Comparison of ENCODE assay signal across 9 mouse cellular contexts in the genomic region with DNA sequence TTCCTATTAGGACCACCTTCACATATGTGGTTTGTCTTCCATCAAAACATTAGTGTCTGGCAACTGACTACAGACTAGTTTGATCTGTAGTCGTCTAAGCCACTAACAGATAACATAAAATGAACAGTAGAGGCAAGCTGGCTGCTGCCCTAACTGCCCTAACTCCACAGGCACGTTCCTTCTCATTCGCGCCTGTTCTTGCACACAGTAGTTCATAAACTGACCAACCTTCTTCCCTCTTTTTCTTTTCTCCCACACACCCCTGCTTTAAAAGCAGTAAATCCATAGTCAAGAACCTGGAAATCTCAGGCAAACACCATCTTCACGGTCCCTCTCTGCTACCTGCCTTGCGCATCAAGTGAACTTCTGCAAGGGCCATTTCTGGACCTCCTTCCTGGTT. TPM values are rescaled to one million over a fixed set of nuclear protein-coding genes. Genes with fewer than 3 reads are reported as not detected.
A peak's percentile ranks its signal among the peaks of the same experiment; 100 is the strongest.
DNase-seq lines count a peak whose midpoint lies in the region; ATAC-seq and TF ChIP-seq lines count a peak whose summit lies in the region.
"Had no signal": no experiment of that assay in that cellular context is flagged by ENCODE, and none has a peak within 500 bp of the region (broad histone marks: within the 10 kb centered on the region; RNA-seq: fewer than 3 reads in every experiment).

No protein-coding gene starts in this region.

- H3K36me3 ChIP-seq in liver, embryonic 11.5 days (ENCODE audit: control insufficient read depth, insufficient read depth, low read length), result no peaks in the 10 kb centered on the region
- no peaks in the 10 kb centered on the region for H3K36me3 ChIP-seq in embryonic facial prominence, embryonic 14.5 days (ENCODE audit: control insufficient read depth, insufficient read depth, low read length)
- no peaks in the 10 kb centered on the region for H3K36me3 ChIP-seq in intestine, postnatal 0 days (ENCODE audit: control insufficient read depth, insufficient read depth)
- H3K36me3 ChIP-seq in neural tube, embryonic 12.5 days, result no peaks in the 10 kb centered on the region

- DNase-seq in liver, embryonic 11.5 days (ENCODE audit: low spot score), result no peak
- DNase-seq in liver, result no peak
- DNase-seq in embryonic facial prominence, embryonic 14.5 days (ENCODE audit: low spot score), result no peak
- DNase-seq in layer of hippocampus, adult 8-10 months (ENCODE audit: low spot score in 2 of 2), result no peak
- no peak for DNase-seq in urinary bladder, postnatal 14 days (ENCODE audit: low spot score)
- no peak for DNase-seq in adrenal gland, postnatal 36 days
- DNase-seq: thymus, adult 2 months had no signal

- peak overlapping the region; percentile 17; the same call in 1 of the 2 replicates for H3K27ac ChIP-seq in liver, embryonic 11.5 days (ENCODE audit: low read depth, low read length)
- no peak overlapping the region for H3K27ac ChIP-seq in embryonic facial prominence, embryonic 14.5 days (replicated peaks; ENCODE audit: low read depth, low read length)
- H3K27ac ChIP-seq in intestine, postnatal 0 days (ENCODE audit: low read depth, low read length), result no peak overlapping the region
- no peak overlapping the region for H3K27ac ChIP-seq in neural tube, embryonic 12.5 days

- no peaks in the 10 kb centered on the region for H3K27me3 ChIP-seq in liver, embryonic 11.5 days (replicated peaks; ENCODE audit: control insufficient read depth, insufficient read depth, low read length)
- no peaks in the 10 kb centered on the region for H3K27me3 ChIP-seq in embryonic facial prominence, embryonic 14.5 days (replicated peaks; ENCODE audit: control insufficient read depth, insufficient read depth, low read length)
- 0 out of 2 replicates have a peak, but pooled peaks cover 13% of the 10 kb centered on the region for H3K27me3 ChIP-seq in intestine, postnatal 0 days (replicated peaks; ENCODE audit: control insufficient read depth, insufficient read depth, low read length)
- no peaks in the 10 kb centered on the region for H3K27me3 ChIP-seq in neural tube, embryonic 12.5 days (replicated peaks)

- ATAC-seq in liver, embryonic 11.5 days (replicated peaks; ENCODE audit: low FRiP score), result no peak
- no peak for ATAC-seq in embryonic facial prominence, embryonic 14.5 days (ENCODE audit: low read depth)
- no peak for ATAC-seq in intestine, postnatal 0 days
- ATAC-seq in neural tube, embryonic 12.5 days (ENCODE audit: low FRiP score, low read depth), result no peak

- WGBS in liver, embryonic 11.5 days, result 41% methylated on average over 6 of the region's 6 CpGs
- 38% methylated on average over 6 of the region's 6 CpGs for WGBS in embryonic facial prominence, embryonic 14.5 days
- WGBS in intestine, postnatal 0 days, result 35% methylated on average over 6 of the region's 6 CpGs
- 41% methylated on average over 6 of the region's 6 CpGs for WGBS in neural tube, embryonic 12.5 days

- no peak for TF ChIP-seq CTCF in intestine, postnatal 0 days (IDR thresholded peaks at IDR 0.05; ENCODE audit: low read depth)

- peak overlapping the region; percentile 81 for H3K9ac ChIP-seq in liver, embryonic 11.5 days (ENCODE audit: low read depth, low read length)
- H3K9ac ChIP-seq in embryonic facial prominence, embryonic 14.5 days (ENCODE audit: low read depth, low read length), result peak overlapping the region; percentile 82
- H3K9ac ChIP-seq in intestine, postnatal 0 days (ENCODE audit: low read depth, low read length), result no peak overlapping the region
- peak overlapping the region; percentile 85; the same call in 1 of the 2 replicates for H3K9ac ChIP-seq in neural tube, embryonic 12.5 days

- peak overlapping the region; percentile 89 for H3K4me2 ChIP-seq in liver, embryonic 11.5 days
- peak overlapping the region; percentile 74 for H3K4me2 ChIP-seq in embryonic facial prominence, embryonic 14.5 days (ENCODE audit: low read depth, low read length)
- H3K4me2 ChIP-seq in intestine, postnatal 0 days (replicated peaks; ENCODE audit: low read depth), result peak overlapping the region; percentile 93
- peak overlapping the region; percentile 88 for H3K4me2 ChIP-seq in neural tube, embryonic 12.5 days (replicated peaks)

- peaks cover 58% of the 10 kb centered on the region for H3K4me1 ChIP-seq in liver, embryonic 11.5 days (replicated peaks; ENCODE audit: control insufficient read depth, insufficient read depth, low read length)
- peaks cover 12% of the 10 kb centered on the region for H3K4me1 ChIP-seq in embryonic facial prominence, embryonic 14.5 days (ENCODE audit: control insufficient read depth, insufficient read depth, low read length)
- 0 out of 2 replicates have a peak, but pooled peaks cover 5% of the 10 kb centered on the region for H3K4me1 ChIP-seq in intestine, postnatal 0 days (replicated peaks; ENCODE audit: control insufficient read depth, insufficient read depth, low read length)
- peaks cover 13% of the 10 kb centered on the region; the same call in 1 of the 2 replicates for H3K4me1 ChIP-seq in neural tube, embryonic 12.5 days

- H3K9me3 ChIP-seq in liver, embryonic 11.5 days (ENCODE audit: control insufficient read depth, low read length), result no peaks in the 10 kb centered on the region
- H3K9me3 ChIP-seq in embryonic facial prominence, embryonic 14.5 days (ENCODE audit: control insufficient read depth, low read length), result no peaks in the 10 kb centered on the region
- no peaks in the 10 kb centered on the region for H3K9me3 ChIP-seq in intestine, postnatal 0 days (ENCODE audit: control insufficient read depth)
- no peaks in the 10 kb centered on the region for H3K9me3 ChIP-seq in neural tube, embryonic 12.5 days

- peak overlapping the region; percentile 63 for H3K4me3 ChIP-seq in liver, embryonic 11.5 days (ENCODE audit: low read depth, low read length)
- peak overlapping the region; percentile 67 for H3K4me3 ChIP-seq in embryonic facial prominence, embryonic 14.5 days (ENCODE audit: low read depth, low read length)
- peak overlapping the region; percentile 66 for H3K4me3 ChIP-seq in intestine, postnatal 0 days (ENCODE audit: low read depth, low read length)
- peak overlapping the region; percentile 71 for H3K4me3 ChIP-seq in neural tube, embryonic 12.5 days

RNA-seq across cellular contexts. Expression of a gene that starts 31.2 kb away (rescaled TPM):
- 19.0 and 19.2 TPM in 2 replicates for polyA plus RNA-seq in liver, embryonic 11.5 days (2014; fragmentation: Nextera tagmentation; extraction: Ambion mirVana)
- polyA plus RNA-seq in embryonic facial prominence, embryonic 14.5 days (2014; fragmentation: Nextera tagmentation; extraction: Ambion mirVana), result 6.1 TPM in 2 replicates
- 1.3 and 1.5 TPM in 2 replicates for polyA plus RNA-seq in intestine, postnatal 0 days (2015; fragmentation: Nextera tagmentation; extraction: Ambion mirVana)
- 13.3 and 13.6 TPM in 2 replicates for polyA plus RNA-seq in neural tube, embryonic 12.5 days (2016; fragmentation: Nextera tagmentation; extraction: Ambion mirVana)
- 1 to 10 TPM; 5.2 to 7.4 (median 6.4) TPM for total RNA-seq in layer of hippocampus, adult 8-10 months (2022)
- total RNA-seq in adrenal gland, postnatal 36 days (2021), result 10 to 100 TPM; 15.4 to 24.7 TPM

RNA-seq across cellular contexts. Expression of a gene that starts 31.2 kb away (rescaled TPM):
- 89.3 and 94.7 TPM in 2 replicates for polyA plus RNA-seq in liver, embryonic 11.5 days (2014; fragmentation: Nextera tagmentation; extraction: Ambion mirVana)
- 39.0 and 39.3 TPM in 2 replicates for polyA plus RNA-seq in embryonic facial prominence, embryonic 14.5 days (2014; fragmentation: Nextera tagmentation; extraction: Ambion mirVana)
- 59.9 and 64.2 TPM in 2 replicates for polyA plus RNA-seq in intestine, postnatal 0 days (2015; fragmentation: Nextera tagmentation; extraction: Ambion mirVana)
- polyA plus RNA-seq in neural tube, embryonic 12.5 days (2016; fragmentation: Nextera tagmentation; extraction: Ambion mirVana), result 35.2 and 39.9 TPM in 2 replicates
- total RNA-seq in layer of hippocampus, adult 8-10 months (2022), result 10 to 100 TPM; 16.1 to 26.7 (median 22.6) TPM
- 10 to 100 TPM in 1 of 2 experiments, 1 to 10 TPM in 1; 8.7 to 11.1 TPM for total RNA-seq in adrenal gland, postnatal 36 days (2021)
